Mouse (Mus musculus) forebrain, embryonic 14.5 days (tissue): ENCODE measurements around the gene Fbxo10. TPM values are rescaled to one million over a fixed set of nuclear protein-coding genes. Genes with fewer than 3 reads are reported as not detected.

Source experiments
- ATAC-seq: fragments of 200-750 bp; cut with Nextera tagmentation; 2 replicates; pipeline ENCODE4 v1.8.0; 2017; ENCODE audit warnings: mild to moderate bottlenecking, moderate library complexity
- DNase-seq: peaks from one replicate; pipeline ENCODE4 v3.0.0-alpha.2; 2015; ENCODE audit warnings: low spot score
- H3K27ac ChIP-seq: fragments of 300-500 bp; sonication (generic); 2 replicates; pipeline ENCODE4 v1.5.1; 2014; ENCODE audit warnings: low read depth, mild to moderate bottlenecking, control low read depth, low read length, moderate library complexity
- H3K27me3 ChIP-seq: fragments of 300-500 bp; sonication (generic); replicated peaks from 2 replicates; pipeline ENCODE4 v1.6.1; 2014; ENCODE audit warnings: low read length, control low read depth, mixed read lengths; ENCODE audit not compliant: control insufficient read depth, insufficient read depth
- H3K36me3 ChIP-seq: fragments of 300-500 bp; sonication (generic); 2 replicates; pipeline ENCODE4 v1.6.1; 2014; ENCODE audit warnings: low read length, control low read depth; ENCODE audit not compliant: control insufficient read depth, insufficient read depth
- H3K4me1 ChIP-seq: fragments of 300-500 bp; sonication (generic); 2 replicates; pipeline ENCODE4 v1.6.1; 2014; ENCODE audit warnings: antibody characterized with exemption, low read length, control low read depth; ENCODE audit not compliant: control insufficient read depth, insufficient read depth
- H3K4me2 ChIP-seq: fragments of 300-500 bp; sonication (generic); 2 replicates; pipeline ENCODE4 v1.6.1; 2014; ENCODE audit warnings: mild to moderate bottlenecking, control low read depth, low read length
- H3K4me3 ChIP-seq: fragments of 300-500 bp; sonication (generic); 2 replicates; pipeline ENCODE4 v1.5.1; 2014; ENCODE audit warnings: low read depth, low read length, control low read depth
- H3K9ac ChIP-seq: fragments of 300-500 bp; sonication (generic); 2 replicates; pipeline ENCODE4 v1.6.1; 2014; ENCODE audit warnings: mild to moderate bottlenecking, low read length, control low read depth, moderate library complexity
- H3K9me3 ChIP-seq: fragments of 300-500 bp; sonication (generic); replicated peaks from 2 replicates; pipeline ENCODE4 v1.6.1; 2016; ENCODE audit warnings: low read length, control low read depth, mixed read lengths; ENCODE audit not compliant: control insufficient read depth
- WGBS: fragments of 180-500 bp; shearing (Covaris S2); extraction: QIAGEN DNeasy Blood & Tissue Kit; methylation state at CpG from one replicate; pipeline ENCODE4 v1.1.7; 2014; 5-methylcytosine and 5-hydroxymethylcytosine counted together
- polyA plus RNA-seq: library from polyadenylated mRNA; unstranded; fragments of >200 nt; fragmentation: Nextera tagmentation; extraction: Ambion mirVana; gene quantifications from 2 replicates; pipeline ENCODE4 v1.2.1, GENCODE M21; 2014

Gene Fbxo10
- polyA plus RNA-seq = 10.4 and 15.8 TPM in 2 replicates

GRCm38 (mm10) chr4:45084021-45084894, at the start of gene Fbxo10:
Fbxo10 (minus strand) TSS chr4:45084604.
- peak within 1 kb of the TSS; percentile 94 for H3K9ac ChIP-seq
- peak; percentile 92 for ATAC-seq
- WGBS = under 1% methylated on average over 67 of the region's 77 CpGs

GRCm38 (mm10) chr4:45131021-45131420, 46.6 kb upstream of the Fbxo10 start:
- H3K9me3 ChIP-seq = no peaks in the 10 kb centered on the region
- no peak overlapping the region for H3K4me2 ChIP-seq
- ATAC-seq = no peak

More at GRCm38 (mm10) chr4:45084021-45084894, at the start of gene Fbxo10:
- Histone ChIP-seq H3K27ac (peak within 1 kb of the TSS; percentile 82), H3K4me3 (peak within 1 kb of the TSS; percentile 90), H3K4me1 (peaks cover 7% of the 10 kb centered on the region; the same call in 1 of the 2 replicates), H3K4me2 (peak within 1 kb of the TSS; percentile 71), H3K36me3 (no peaks in the 10 kb centered on the region), H3K9me3 (no peaks in the 10 kb centered on the region), H3K27me3 (no peaks in the 10 kb centered on the region)
- peak; percentile 95 for DNase-seq

GRCm38 (mm10) chr4:45121311-45121710, 36.9 kb upstream of the Fbxo10 start:
- H3K9me3 ChIP-seq = no peaks in the 10 kb centered on the region
- DNase-seq (no peak), ATAC-seq (no peak)
- no peaks in the 10 kb centered on the region for H3K27me3 ChIP-seq
- no peak overlapping the region for H3K4me3 ChIP-seq
- H3K9ac ChIP-seq = no peak overlapping the region
- H3K27ac ChIP-seq = no peak overlapping the region
- H3K36me3 ChIP-seq = no peaks in the 10 kb centered on the region
- no peak overlapping the region for H3K4me2 ChIP-seq
- H3K4me1 ChIP-seq = no peaks in the 10 kb centered on the region
- WGBS = 89% methylated on average over 11 of the region's 11 CpGs

More at GRCm38 (mm10) chr4:45131021-45131420, 46.6 kb upstream of the Fbxo10 start:
- Histone ChIP-seq H3K36me3 (no peaks in the 10 kb centered on the region), H3K4me3 (no peak overlapping the region), H3K9ac (no peak overlapping the region), H3K27ac (no peak overlapping the region), H3K27me3 (no peaks in the 10 kb centered on the region), H3K4me1 (no peaks in the 10 kb centered on the region)
- WGBS = 83% methylated on average over 4 of the region's 4 CpGs
- no peak for DNase-seq

- no peaks in the 10 kb centered on the region for H3K9me3 ChIP-seq
- H3K9ac ChIP-seq = no peak overlapping the region
- peak overlapping the region; percentile 71; the same call in 1 of the 2 replicates for H3K4me3 ChIP-seq
- H3K36me3 ChIP-seq = peaks cover 14% of the 10 kb centered on the region
- no peak for DNase-seq
- H3K4me2 ChIP-seq = peak overlapping the region; percentile 76; the same call in 1 of the 2 replicates
- 67% methylated on average over 8 of the region's 8 CpGs for WGBS
- no peaks in the 10 kb centered on the region for H3K27me3 ChIP-seq
- peak; percentile 2; the same call in 1 of the 2 replicates for ATAC-seq
- no peak overlapping the region for H3K27ac ChIP-seq
- peaks cover 5% of the 10 kb centered on the region; the same call in 1 of the 2 replicates for H3K4me1 ChIP-seq
These were observed 24.2 kb upstream of the Fbxo10 start for GRCm38 (mm10) chr4:45108456-45109110.

- Histone ChIP-seq H3K9ac (peak within 1 kb of the TSS; percentile 89), H3K27ac (no peak within 1 kb of the TSS), H3K27me3 (no peaks in the 10 kb centered on the region), H3K9me3 (no peaks in the 10 kb centered on the region), H3K4me3 (peak within 1 kb of the TSS; percentile 71), H3K36me3 (peaks cover 19% of the 10 kb centered on the region), H3K4me1 (peaks cover 5% of the 10 kb centered on the region; the same call in 1 of the 2 replicates), H3K4me2 (peak within 1 kb of the TSS; percentile 76)
- under 1% methylated on average over 39 of the region's 39 CpGs for WGBS
- peak; percentile 96 for DNase-seq
- ATAC-seq = peak; percentile 98
These were observed 23.3 kb upstream of the Fbxo10 start, which contains the start of gene Tomm5 for GRCm38 (mm10) chr4:45107601-45108277. Tomm5 (minus strand) TSS chr4:45108114.

- Histone ChIP-seq H3K27ac (no peak overlapping the region), H3K4me1 (peaks cover 5% of the 10 kb centered on the region; the same call in 1 of the 2 replicates), H3K9me3 (no peaks in the 10 kb centered on the region), H3K4me3 (peak overlapping the region; percentile 71), H3K36me3 (peaks cover 25% of the 10 kb centered on the region), H3K27me3 (no peaks in the 10 kb centered on the region), H3K9ac (peak overlapping the region; percentile 89), H3K4me2 (peak overlapping the region; percentile 76)
- WGBS = 5% methylated on average over 4 of the region's 4 CpGs
- ATAC-seq = no peak
- DNase-seq = no peak
These were observed 22.7 kb upstream of the Fbxo10 start for GRCm38 (mm10) chr4:45107066-45107465.

GRCm38 (mm10) chr4:45106409-45106808, 22.0 kb upstream of the Fbxo10 start:
- Histone ChIP-seq H3K9ac (no peak overlapping the region), H3K27ac (no peak overlapping the region), H3K9me3 (no peaks in the 10 kb centered on the region), H3K4me2 (peak overlapping the region; percentile 76; the same call in 1 of the 2 replicates), H3K36me3 (peaks cover 28% of the 10 kb centered on the region), H3K27me3 (no peaks in the 10 kb centered on the region), H3K4me3 (peak overlapping the region; percentile 71; the same call in 1 of the 2 replicates), H3K4me1 (peaks cover 5% of the 10 kb centered on the region; the same call in 1 of the 2 replicates)
- 77% methylated on average over 5 of the region's 5 CpGs for WGBS
- ATAC-seq (no peak), DNase-seq (no peak)

- Histone ChIP-seq H3K4me3 (no peak overlapping the region), H3K4me2 (no peak overlapping the region), H3K4me1 (no peaks in the 10 kb centered on the region), H3K9me3 (no peaks in the 10 kb centered on the region), H3K9ac (no peak overlapping the region), H3K27me3 (no peaks in the 10 kb centered on the region), H3K27ac (no peak overlapping the region), H3K36me3 (0 out of 2 replicates have a peak, but pooled peaks cover 15% of the 10 kb centered on the region)
- 23% methylated on average over 7 of the region's 7 CpGs for WGBS
- DNase-seq = peak; percentile 89
- ATAC-seq = no peak
These were observed 12.9 kb upstream of the Fbxo10 start for GRCm38 (mm10) chr4:45097198-45097872.
